Mouse (Mus musculus) lung, embryonic 15.5 days (tissue): ENCODE results near the gene Rora. TPM values are rescaled to one million over a fixed set of nuclear protein-coding genes. Genes with fewer than 3 reads are reported as not detected.

Experiments
- ATAC-seq: fragments of 200-750 bp; cut with Nextera tagmentation; 2 replicates; pipeline ENCODE4 v1.8.0; 2017; ENCODE audit warnings: moderate number of reproducible peaks, borderline replicate concordance; ENCODE audit not compliant: low FRiP score, low TSS enrichment; ENCODE audit errors: extremely low read depth
- H3K27ac ChIP-seq: fragments of 300-500 bp; sonication (generic); 2 replicates; pipeline ENCODE4 v1.5.1; 2015; ENCODE audit warnings: moderate library complexity, mild to moderate bottlenecking, inconsistent platforms
- H3K27me3 ChIP-seq: fragments of 300-500 bp; sonication (generic); 2 replicates; pipeline ENCODE4 v1.6.1; 2015; ENCODE audit warnings: inconsistent platforms
- H3K36me3 ChIP-seq: fragments of 300-500 bp; sonication (generic); 2 replicates; pipeline ENCODE4 v1.6.1; 2015; ENCODE audit warnings: inconsistent platforms
- H3K4me1 ChIP-seq: fragments of 300-500 bp; sonication (generic); 2 replicates; pipeline ENCODE4 v1.6.1; 2015; ENCODE audit warnings: inconsistent platforms
- H3K4me2 ChIP-seq: fragments of 300-500 bp; sonication (generic); 2 replicates; pipeline ENCODE4 v1.6.1; 2015; ENCODE audit warnings: inconsistent platforms, mild to moderate bottlenecking, moderate library complexity
- H3K4me3 ChIP-seq: fragments of 300-500 bp; sonication (generic); 2 replicates; pipeline ENCODE4 v1.5.1; 2015; ENCODE audit warnings: mild to moderate bottlenecking, inconsistent platforms
- H3K9ac ChIP-seq: fragments of 300-500 bp; sonication (generic); 2 replicates; pipeline ENCODE4 v1.6.1; 2015; ENCODE audit warnings: inconsistent platforms
- H3K9me3 ChIP-seq: fragments of 300-500 bp; sonication (generic); 2 replicates; pipeline ENCODE4 v1.6.1; 2016; ENCODE audit warnings: inconsistent platforms
- whole genome bisulfite sequencing: fragments of 180-500 bp; shearing (Covaris S2); methylation state at CpG from one replicate; pipeline ENCODE4 v1.1.7; 2015; 5-methylcytosine and 5-hydroxymethylcytosine counted together
- polyA plus RNA-seq: library from polyadenylated mRNA; unstranded; fragments of >200 nt; fragmentation: Nextera tagmentation; extraction: Ambion mirVana; gene quantifications from 2 replicates; pipeline ENCODE4 v1.2.1, GENCODE M21; 2015

The Rora gene
- polyA plus RNA-seq, 1 experiment from 2014 or later: 6.9 TPM

GRCm38 (mm10) chr9:69035456-69035855 is 381.9 kb downstream of the Rora start:
- no peak overlapping the region for H3K9ac ChIP-seq
- H3K36me3 ChIP-seq: no peaks in the 10 kb centered on the region
- WGBS: 73% methylated on average over 7 of the region's 7 CpGs
- H3K4me1 ChIP-seq: no peaks in the 10 kb centered on the region
- no peaks in the 10 kb centered on the region for H3K9me3 ChIP-seq
- no peak overlapping the region for H3K4me2 ChIP-seq
- ATAC-seq: no peak
- no peak overlapping the region for H3K4me3 ChIP-seq
- H3K27me3 ChIP-seq: no peaks in the 10 kb centered on the region
- H3K27ac ChIP-seq: no peak overlapping the region

GRCm38 (mm10) chr9:69036296-69036695 is 382.7 kb downstream of the Rora start:
- Histone ChIP-seq H3K4me3 (no peak overlapping the region), H3K36me3 (no peaks in the 10 kb centered on the region), H3K4me2 (no peak overlapping the region), H3K27me3 (no peaks in the 10 kb centered on the region), H3K9ac (no peak overlapping the region), H3K27ac (no peak overlapping the region), H3K4me1 (no peaks in the 10 kb centered on the region), H3K9me3 (no peaks in the 10 kb centered on the region)
- ATAC-seq: no peak
- 46% methylated on average over 3 of the region's 3 CpGs for whole genome bisulfite sequencing

- H3K9me3 ChIP-seq: no peaks in the 10 kb centered on the region
- H3K4me2 ChIP-seq: no peak overlapping the region
- H3K9ac ChIP-seq: no peak overlapping the region
- H3K36me3 ChIP-seq: no peaks in the 10 kb centered on the region
- no peak for ATAC-seq
- H3K27ac ChIP-seq: no peak overlapping the region
- no peaks in the 10 kb centered on the region for H3K4me1 ChIP-seq
- no peaks in the 10 kb centered on the region for H3K27me3 ChIP-seq
- 84% methylated on average over 8 of the region's 8 CpGs for WGBS
- no peak overlapping the region for H3K4me3 ChIP-seq
These were observed 390.5 kb downstream of the Rora start for GRCm38 (mm10) chr9:69043920-69044613.

- Histone ChIP-seq H3K4me3 (no peak overlapping the region), H3K4me1 (no peaks in the 10 kb centered on the region), H3K9me3 (no peaks in the 10 kb centered on the region), H3K4me2 (no peak overlapping the region), H3K36me3 (no peaks in the 10 kb centered on the region), H3K27ac (no peak overlapping the region), H3K9ac (no peak overlapping the region), H3K27me3 (no peaks in the 10 kb centered on the region)
- no peak for ATAC-seq
- WGBS: 90% methylated on average over 7 of the region's 7 CpGs
These were observed 391.1 kb downstream of the Rora start for GRCm38 (mm10) chr9:69044614-69045133.

- Histone ChIP-seq H3K27me3 (no peaks in the 10 kb centered on the region), H3K4me1 (no peaks in the 10 kb centered on the region), H3K4me2 (no peak overlapping the region), H3K9ac (no peak overlapping the region), H3K4me3 (no peak overlapping the region), H3K9me3 (no peaks in the 10 kb centered on the region), H3K36me3 (no peaks in the 10 kb centered on the region), H3K27ac (no peak overlapping the region)
- ATAC-seq: no peak
- 75% methylated on average over 8 of the region's 8 CpGs for WGBS
These were observed 392.3 kb downstream of the Rora start for GRCm38 (mm10) chr9:69045908-69046307.

- H3K4me3 ChIP-seq: no peak overlapping the region
- H3K9me3 ChIP-seq: no peaks in the 10 kb centered on the region
- no peak for ATAC-seq
- no peak overlapping the region for H3K4me2 ChIP-seq
- H3K4me1 ChIP-seq: no peaks in the 10 kb centered on the region
- no peaks in the 10 kb centered on the region for H3K36me3 ChIP-seq
- WGBS: 72% methylated on average over 8 of the region's 8 CpGs
- H3K27ac ChIP-seq: no peak overlapping the region
- no peaks in the 10 kb centered on the region for H3K27me3 ChIP-seq
- H3K9ac ChIP-seq: no peak overlapping the region
These were observed 397.3 kb downstream of the Rora start for GRCm38 (mm10) chr9:69050856-69051255.

GRCm38 (mm10) chr9:69051890-69052289 is 398.3 kb downstream of the Rora start:
- H3K27me3 ChIP-seq: no peaks in the 10 kb centered on the region

GRCm38 (mm10) chr9:69055302-69055701 is 401.7 kb downstream of the Rora start:
- no peaks in the 10 kb centered on the region for H3K9me3 ChIP-seq
- no peak overlapping the region for H3K27ac ChIP-seq
- no peaks in the 10 kb centered on the region for H3K4me1 ChIP-seq
- ATAC-seq: no peak
- H3K9ac ChIP-seq: no peak overlapping the region
- no peak overlapping the region for H3K4me3 ChIP-seq
- no peak overlapping the region for H3K4me2 ChIP-seq
- H3K27me3 ChIP-seq: no peaks in the 10 kb centered on the region
- WGBS: 84% methylated on average over 5 of the region's 5 CpGs
- no peaks in the 10 kb centered on the region for H3K36me3 ChIP-seq

More at GRCm38 (mm10) chr9:69051890-69052289, 398.3 kb downstream of the Rora start:
- Histone ChIP-seq H3K9ac (no peak overlapping the region), H3K9me3 (no peaks in the 10 kb centered on the region), H3K4me3 (no peak overlapping the region), H3K4me2 (no peak overlapping the region), H3K27ac (no peak overlapping the region), H3K36me3 (no peaks in the 10 kb centered on the region), H3K4me1 (no peaks in the 10 kb centered on the region)
- no peak for ATAC-seq
- WGBS: 85% methylated on average over 5 of the region's 5 CpGs

- 56% methylated on average over 15 of the region's 15 CpGs for WGBS
- no peaks in the 10 kb centered on the region for H3K27me3 ChIP-seq
- H3K9ac ChIP-seq: no peak overlapping the region
- no peak; the same call in 1 of the 2 replicates for ATAC-seq
- H3K36me3 ChIP-seq: no peaks in the 10 kb centered on the region
- H3K4me3 ChIP-seq: no peak overlapping the region
- H3K4me2 ChIP-seq: no peak overlapping the region
- no peaks in the 10 kb centered on the region for H3K4me1 ChIP-seq
- H3K27ac ChIP-seq: no peak overlapping the region
- H3K9me3 ChIP-seq: no peaks in the 10 kb centered on the region
These were observed 417.7 kb downstream of the Rora start for GRCm38 (mm10) chr9:69071203-69071867.

GRCm38 (mm10) chr9:69073271-69073670 is 419.7 kb downstream of the Rora start:
- Histone ChIP-seq H3K9me3 (no peaks in the 10 kb centered on the region), H3K4me1 (no peaks in the 10 kb centered on the region), H3K4me3 (no peak overlapping the region), H3K9ac (no peak overlapping the region), H3K4me2 (no peak overlapping the region), H3K27me3 (no peaks in the 10 kb centered on the region), H3K27ac (no peak overlapping the region), H3K36me3 (no peaks in the 10 kb centered on the region)
- ATAC-seq: no peak
- WGBS: 53% methylated on average over 7 of the region's 7 CpGs

GRCm38 (mm10) chr9:69084086-69084719 is 430.6 kb downstream of the Rora start:
- no peaks in the 10 kb centered on the region for H3K9me3 ChIP-seq
- no peak overlapping the region for H3K4me2 ChIP-seq
- H3K4me3 ChIP-seq: no peak overlapping the region
- H3K27me3 ChIP-seq: no peaks in the 10 kb centered on the region
- H3K27ac ChIP-seq: peak overlapping the region; percentile 40; the same call in 1 of the 2 replicates
- WGBS: 60% methylated on average over 3 of the region's 3 CpGs
- H3K36me3 ChIP-seq: no peaks in the 10 kb centered on the region
- no peak; the same call in 1 of the 2 replicates for ATAC-seq
- H3K9ac ChIP-seq: no peak overlapping the region
- peaks cover 14% of the 10 kb centered on the region for H3K4me1 ChIP-seq
